Mouse (Mus musculus) inflammation-experienced regulatory T-cells, adult 16 weeks (primary cell): Measurements from ENCODE around the gene Ifnlr1. TPM values are rescaled to one million over a fixed set of nuclear protein-coding genes. Genes with fewer than 3 reads are reported as not detected.

Source experiments
- polyA plus RNA-seq: library from polyadenylated mRNA; unstranded; fragments of 100-300 nt; shearing (Covaris generic); gene quantifications from one replicate; pipeline ENCODE4 v1.2.1, GENCODE M21; 2017

The Ifnlr1 gene
- polyA plus RNA-seq, result not detected

GRCm38 (mm10) chr4:135685906-135686567 is at the start of gene Ifnlr1:
TSS of gene Ifnlr1 (plus strand) at chr4:135686287.

DNA sequence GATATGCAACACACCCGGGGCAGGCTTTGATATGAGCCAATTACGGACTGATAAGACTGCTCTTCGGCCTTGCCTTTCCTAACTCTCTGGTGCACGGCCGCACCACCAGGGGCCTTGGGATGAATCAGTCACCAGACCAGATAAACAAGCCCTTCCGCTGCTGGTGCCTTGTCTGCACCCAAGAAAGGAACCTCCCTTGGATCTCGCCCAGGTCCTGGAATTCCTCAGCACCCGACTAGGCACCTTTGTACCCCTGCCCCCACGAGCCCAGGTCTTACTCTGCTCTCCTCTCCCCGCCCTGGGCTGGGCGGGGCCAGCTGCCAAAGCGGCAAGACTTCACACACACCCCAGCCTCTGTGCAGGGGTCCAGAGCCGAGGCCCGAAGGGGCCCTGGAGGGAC is 41.7 kb downstream of the Ifnlr1 start, which contains the start of gene Il22ra1:
Gene Il22ra1, plus strand, starts transcription at position 356 of the 400 bp plus-strand sequence.

Other genes with a start within 250 kb of the Ifnlr1 start
- gene Stpg1, start 191.5 kb upstream of the Ifnlr1 start, polyA plus RNA-seq, result not detected
- gene Nipal3, start 191.2 kb upstream of the Ifnlr1 start, polyA plus RNA-seq, result 16.0 TPM
- gene Grhl3, start 112.7 kb upstream of the Ifnlr1 start, polyA plus RNA-seq, result not detected
- gene Il22ra1, start 41.9 kb downstream of the Ifnlr1 start, polyA plus RNA-seq, result not detected
- not detected for gene Myom3, start 73.4 kb downstream of the Ifnlr1 start, polyA plus RNA-seq
- gene Srsf10, start 169.5 kb downstream of the Ifnlr1 start, polyA plus RNA-seq, result 207 TPM
- 237 TPM for gene Pnrc2, start 187.6 kb downstream of the Ifnlr1 start, polyA plus RNA-seq
- 23.3 TPM for gene Cnr2, start 209.1 kb downstream of the Ifnlr1 start, polyA plus RNA-seq
- gene Fuca1, start 234.4 kb downstream of the Ifnlr1 start, polyA plus RNA-seq, result 124 TPM